Mouse (Mus musculus): ENCODE measurements at regions not wholly inside any gene's neighbourhood (a gene's known extent, or its start where the extent isn't known, plus 50 kb on each side); places are given as distances from the start of the nearest gene placed in this dataset.

GRCm38 (mm10) chr10:92081199-92081598, 641.0 kb downstream of the Nedd1 start:
- TF ChIP-seq POLR2A (IDR thresholded peaks at IDR 0.05; ENCODE audit: low read depth, low read length) (no peak), CTCF (IDR thresholded peaks at IDR 0.05; ENCODE audit: borderline replicate concordance, insufficient read depth, low read length) (no peak)
